Mouse (Mus musculus): ENCODE measurements around the gene Kpna4. TPM values are rescaled to one million over a fixed set of nuclear protein-coding genes. Genes with fewer than 3 reads are reported as not detected.
A peak's percentile ranks its signal among the peaks of the same experiment; 100 is the strongest.

The Kpna4 gene
- total and polyA plus RNA-seq, 2 experiments from 2014 or later = 18.6 to 31.3 TPM

GRCm38 (mm10) chr3:69109079-69109478 is 17.8 kb downstream of the Kpna4 start:
- no peak for ATAC-seq (ENCODE audit: insufficient read depth, low read depth)

DNA sequence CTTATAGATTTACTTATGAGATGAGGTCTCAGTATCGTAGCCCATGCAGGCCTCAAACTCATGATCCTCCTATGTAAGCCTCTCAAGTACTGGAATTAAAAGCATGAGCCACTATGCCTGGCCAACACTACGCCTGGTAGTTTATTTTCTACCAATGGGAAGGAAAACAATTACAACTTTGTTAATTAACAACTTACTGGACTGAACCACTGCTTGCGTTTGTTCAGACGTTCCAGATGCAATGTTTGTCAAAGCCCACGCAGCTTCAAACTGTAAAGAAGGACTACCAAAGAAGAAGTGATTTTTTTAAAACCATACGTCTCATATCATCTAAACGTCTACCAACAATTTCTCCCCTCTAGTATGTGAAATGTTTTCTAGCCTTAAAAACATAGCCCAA is 32.5 kb downstream of the Kpna4 start:
- ATAC-seq (ENCODE audit: insufficient read depth, low read depth) = no peak
- Histone ChIP-seq H3K36me3 (replicated peaks; ENCODE audit: control insufficient read depth, insufficient read depth, low read length) (peaks cover 61% of the 10 kb centered on the region), H3K4me3 (ENCODE audit: low read depth, low read length) (no peak overlapping the region), H3K4me1 (ENCODE audit: control insufficient read depth, insufficient read depth) (no peaks in the 10 kb centered on the region), H3K27ac (ENCODE audit: low read depth) (no peak overlapping the region), H3K27me3 (ENCODE audit: control insufficient read depth, insufficient read depth, low read length) (no peaks in the 10 kb centered on the region), H3K9ac (replicated peaks; ENCODE audit: low read depth, low read length) (no peak overlapping the region), H3K9me3 (replicated peaks; ENCODE audit: control insufficient read depth, low read length) (no peaks in the 10 kb centered on the region), H3K4me2 (ENCODE audit: low read depth, low read length) (no peak overlapping the region)
- WGBS = 93% methylated on average over 7 of the region's 7 CpGs
- TF ChIP-seq EP300 (IDR thresholded peaks at IDR 0.05; ENCODE audit: low read depth) (no peak), CTCF (IDR thresholded peaks at IDR 0.05; ENCODE audit: low read depth) (no peak)
- DNase-seq (ENCODE audit: low spot score) = no peak

More at GRCm38 (mm10) chr3:69109079-69109478, 17.8 kb downstream of the Kpna4 start:
- no peaks in the 10 kb centered on the region for H3K9me3 ChIP-seq (replicated peaks; ENCODE audit: control insufficient read depth, low read length)
- H3K36me3 ChIP-seq (replicated peaks; ENCODE audit: control insufficient read depth, insufficient read depth, low read length) = no peaks in the 10 kb centered on the region
- 93% methylated on average over 1 of the region's 1 CpGs for WGBS
- H3K4me2 ChIP-seq (ENCODE audit: low read depth, low read length) = no peak overlapping the region
- no peak overlapping the region for H3K4me3 ChIP-seq (ENCODE audit: low read depth, low read length)
- no peaks in the 10 kb centered on the region for H3K27me3 ChIP-seq (ENCODE audit: control insufficient read depth, insufficient read depth, low read length)
- no peaks in the 10 kb centered on the region for H3K4me1 ChIP-seq (ENCODE audit: control insufficient read depth, insufficient read depth)
- TF ChIP-seq CTCF (IDR thresholded peaks at IDR 0.05; ENCODE audit: low read depth) = no peak
- TF ChIP-seq EP300 (IDR thresholded peaks at IDR 0.05; ENCODE audit: low read depth) = no peak
- H3K27ac ChIP-seq (ENCODE audit: low read depth) = no peak overlapping the region
- no peak for DNase-seq (ENCODE audit: low spot score)
- no peak overlapping the region for H3K9ac ChIP-seq (replicated peaks; ENCODE audit: low read depth, low read length)

- Histone ChIP-seq H3K4me2 (ENCODE audit: low read depth, low read length) (no peak overlapping the region), H3K4me3 (ENCODE audit: low read depth, low read length) (no peak overlapping the region), H3K4me1 (ENCODE audit: control insufficient read depth, insufficient read depth) (no peaks in the 10 kb centered on the region), H3K9me3 (replicated peaks; ENCODE audit: control insufficient read depth, low read length) (no peaks in the 10 kb centered on the region), H3K9ac (replicated peaks; ENCODE audit: low read depth, low read length) (no peak overlapping the region), H3K36me3 (replicated peaks; ENCODE audit: control insufficient read depth, insufficient read depth, low read length) (no peaks in the 10 kb centered on the region), H3K27me3 (ENCODE audit: control insufficient read depth, insufficient read depth, low read length) (no peaks in the 10 kb centered on the region), H3K27ac (ENCODE audit: low read depth) (no peak overlapping the region)
- DNase-seq (ENCODE audit: low spot score) = peak; percentile 47
- TF ChIP-seq EP300 (IDR thresholded peaks at IDR 0.05; ENCODE audit: low read depth) (no peak), CTCF (IDR thresholded peaks at IDR 0.05; ENCODE audit: low read depth) (peak; percentile 51)
- WGBS = 38% methylated on average over 1 of the region's 1 CpGs
- ATAC-seq (ENCODE audit: insufficient read depth, low read depth) = no peak
Observed at GRCm38 (mm10) chr3:69064005-69064404, 62.9 kb downstream of the Kpna4 start.

DNA sequence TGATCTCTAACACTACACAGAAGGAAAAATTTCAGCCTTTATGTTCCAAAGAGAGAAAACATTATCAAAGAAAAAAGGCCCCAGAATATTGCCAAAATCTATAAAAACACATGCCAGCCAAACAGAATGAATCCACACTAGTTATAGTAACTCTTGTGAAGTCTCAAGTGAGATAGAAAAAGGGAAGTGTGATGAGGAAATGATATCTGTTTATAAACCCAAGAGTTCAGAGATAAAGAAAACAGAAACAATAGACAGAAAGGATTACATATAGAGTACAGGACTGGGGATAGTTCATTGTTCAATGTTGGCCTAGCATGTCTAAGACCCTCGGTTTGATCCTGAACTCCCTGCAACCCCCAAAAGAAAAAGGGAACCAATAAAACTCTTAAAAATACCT is 64.1 kb downstream of the Kpna4 start:
- ATAC-seq (ENCODE audit: insufficient read depth, low read depth) = no peak
- 72% methylated on average over 1 of the region's 1 CpGs for WGBS

GRCm38 (mm10) chr3:69060672-69061071 is 66.2 kb downstream of the Kpna4 start:
- no peaks in the 10 kb centered on the region for H3K27me3 ChIP-seq (ENCODE audit: control insufficient read depth, insufficient read depth, low read length)
- no peak for ATAC-seq (ENCODE audit: insufficient read depth, low read depth)
- WGBS = 92% methylated on average over 4 of the region's 4 CpGs
- no peaks in the 10 kb centered on the region for H3K9me3 ChIP-seq (replicated peaks; ENCODE audit: control insufficient read depth, low read length)
- TF ChIP-seq CTCF (IDR thresholded peaks at IDR 0.05; ENCODE audit: low read depth) = no peak
- no peak for TF ChIP-seq EP300 (IDR thresholded peaks at IDR 0.05; ENCODE audit: low read depth)
- H3K36me3 ChIP-seq (replicated peaks; ENCODE audit: control insufficient read depth, insufficient read depth, low read length) = no peaks in the 10 kb centered on the region
- H3K4me2 ChIP-seq (ENCODE audit: low read depth, low read length) = no peak overlapping the region
- no peak overlapping the region for H3K4me3 ChIP-seq (ENCODE audit: low read depth, low read length)
- no peaks in the 10 kb centered on the region for H3K4me1 ChIP-seq (ENCODE audit: control insufficient read depth, insufficient read depth)
- no peak overlapping the region for H3K27ac ChIP-seq (ENCODE audit: low read depth)
- no peak overlapping the region for H3K9ac ChIP-seq (replicated peaks; ENCODE audit: low read depth, low read length)
- DNase-seq (ENCODE audit: low spot score) = no peak

More for the DNA sequence above, 64.1 kb downstream of the Kpna4 start:
- Histone ChIP-seq H3K4me2 (ENCODE audit: low read depth, low read length) (no peak overlapping the region), H3K9ac (replicated peaks; ENCODE audit: low read depth, low read length) (no peak overlapping the region), H3K36me3 (replicated peaks; ENCODE audit: control insufficient read depth, insufficient read depth, low read length) (no peaks in the 10 kb centered on the region), H3K9me3 (replicated peaks; ENCODE audit: control insufficient read depth, low read length) (no peaks in the 10 kb centered on the region), H3K27me3 (ENCODE audit: control insufficient read depth, insufficient read depth, low read length) (no peaks in the 10 kb centered on the region), H3K4me3 (ENCODE audit: low read depth, low read length) (no peak overlapping the region), H3K4me1 (ENCODE audit: control insufficient read depth, insufficient read depth) (no peaks in the 10 kb centered on the region), H3K27ac (ENCODE audit: low read depth) (no peak overlapping the region)
- TF ChIP-seq CTCF (IDR thresholded peaks at IDR 0.05; ENCODE audit: low read depth) (no peak), EP300 (IDR thresholded peaks at IDR 0.05; ENCODE audit: low read depth) (no peak)
- DNase-seq (ENCODE audit: low spot score) = no peak

DNA sequence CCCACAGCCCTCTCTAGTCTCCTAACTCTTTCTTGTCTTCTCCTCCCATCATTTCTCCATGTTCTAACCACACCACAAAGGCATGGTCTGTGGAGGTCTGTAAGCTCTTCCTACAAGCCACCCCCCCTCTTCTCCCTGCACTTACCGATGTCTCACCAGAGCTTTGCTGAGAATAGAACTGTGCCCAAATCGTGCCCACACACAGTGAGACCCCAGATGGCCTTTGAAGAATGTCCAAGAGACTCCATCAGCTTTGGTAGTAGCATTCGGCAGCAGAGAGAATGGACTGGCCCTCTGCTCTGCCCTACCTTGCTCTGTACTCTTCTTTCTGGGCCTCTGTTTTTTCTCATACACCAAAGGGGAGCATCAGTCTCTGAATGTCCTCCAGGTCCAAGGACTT is 71.0 kb downstream of the Kpna4 start:
- H3K4me2 ChIP-seq (ENCODE audit: low read depth, low read length) = no peak overlapping the region
- H3K36me3 ChIP-seq (replicated peaks; ENCODE audit: control insufficient read depth, insufficient read depth, low read length) = no peaks in the 10 kb centered on the region
- H3K4me3 ChIP-seq (ENCODE audit: low read depth, low read length) = no peak overlapping the region
- no peaks in the 10 kb centered on the region for H3K4me1 ChIP-seq (ENCODE audit: control insufficient read depth, insufficient read depth)
- no peak for TF ChIP-seq EP300 (IDR thresholded peaks at IDR 0.05; ENCODE audit: low read depth)
- TF ChIP-seq CTCF (IDR thresholded peaks at IDR 0.05; ENCODE audit: low read depth) = no peak
- no peak for DNase-seq (ENCODE audit: low spot score)
- H3K27ac ChIP-seq (ENCODE audit: low read depth) = no peak overlapping the region
- WGBS = 77% methylated on average over 3 of the region's 3 CpGs
- H3K27me3 ChIP-seq (ENCODE audit: control insufficient read depth, insufficient read depth, low read length) = no peaks in the 10 kb centered on the region
- no peaks in the 10 kb centered on the region for H3K9me3 ChIP-seq (replicated peaks; ENCODE audit: control insufficient read depth, low read length)
- H3K9ac ChIP-seq (replicated peaks; ENCODE audit: low read depth, low read length) = no peak overlapping the region
- no peak for ATAC-seq (ENCODE audit: insufficient read depth, low read depth)

Data from heart, postnatal 0 days (tissue).